Mouse (Mus musculus) MEL-GATA-1-ER (cell line): ENCODE results near the gene Ccdc107.
"Not testable (repeated sequence)": the region's sequence is repeated elsewhere in the genome, so short reads cannot be mapped to it uniquely, and the experiment has no call there.

Experiments used
- DNase-seq: peaks from one replicate; pipeline ENCODE4 v3.0.0-alpha.2; 2012; ENCODE audit warnings: low read depth; ENCODE audit errors: extremely low read depth

Ccdc107 gene

GRCm38 (mm10) chr4:43483535-43484091 lies 9.1 kb upstream of the Ccdc107 start, which contains the start of gene Sit1:
TSS of gene Sit1 (minus strand) at chr4:43483734.
- no peak for DNase-seq

DNA sequence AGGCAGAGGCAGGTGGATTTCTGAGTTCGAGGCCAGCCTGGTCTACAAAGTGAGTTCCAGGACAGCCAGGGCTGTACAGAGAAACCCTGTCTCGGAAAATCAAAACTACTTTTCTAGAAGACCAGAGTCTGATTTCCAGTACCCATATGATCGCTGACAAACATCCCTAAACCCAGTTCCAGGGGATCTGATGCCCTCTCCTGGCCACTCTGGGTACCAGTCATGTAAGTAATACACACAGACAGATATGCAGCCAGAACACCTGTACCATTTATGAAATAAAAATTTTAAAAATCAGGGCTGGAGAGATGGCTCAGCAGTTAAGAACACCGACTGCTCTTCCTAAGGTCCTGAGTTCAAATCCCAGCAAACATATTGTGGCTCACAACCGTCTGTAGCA lies 7.0 kb upstream of the Ccdc107 start:
- DNase-seq = not testable (repeated sequence)

DNA sequence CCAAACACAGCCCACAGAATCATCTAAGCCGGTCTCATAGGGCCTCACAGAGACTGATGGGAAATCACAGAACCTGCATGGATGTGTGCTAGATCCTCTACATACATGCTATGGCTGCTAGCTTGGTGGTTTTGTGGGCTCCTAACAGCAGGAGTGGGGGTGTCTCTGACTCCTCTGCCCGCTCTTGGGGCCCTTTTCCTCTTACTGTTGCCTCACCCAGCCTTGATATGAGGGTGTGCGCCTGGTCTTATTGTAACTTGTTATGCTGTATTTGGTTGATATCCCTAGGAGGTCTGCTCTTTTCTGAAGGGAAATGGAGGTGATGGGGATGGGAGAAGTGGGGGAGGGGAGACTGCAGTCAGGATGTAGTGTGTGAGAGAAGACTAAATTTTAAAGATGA lies 3.1 kb upstream of the Ccdc107 start:
- DNase-seq = no peak

GRCm38 (mm10) chr4:43490801-43491200 lies 1.9 kb upstream of the Ccdc107 start:
- DNase-seq = no peak

DNA sequence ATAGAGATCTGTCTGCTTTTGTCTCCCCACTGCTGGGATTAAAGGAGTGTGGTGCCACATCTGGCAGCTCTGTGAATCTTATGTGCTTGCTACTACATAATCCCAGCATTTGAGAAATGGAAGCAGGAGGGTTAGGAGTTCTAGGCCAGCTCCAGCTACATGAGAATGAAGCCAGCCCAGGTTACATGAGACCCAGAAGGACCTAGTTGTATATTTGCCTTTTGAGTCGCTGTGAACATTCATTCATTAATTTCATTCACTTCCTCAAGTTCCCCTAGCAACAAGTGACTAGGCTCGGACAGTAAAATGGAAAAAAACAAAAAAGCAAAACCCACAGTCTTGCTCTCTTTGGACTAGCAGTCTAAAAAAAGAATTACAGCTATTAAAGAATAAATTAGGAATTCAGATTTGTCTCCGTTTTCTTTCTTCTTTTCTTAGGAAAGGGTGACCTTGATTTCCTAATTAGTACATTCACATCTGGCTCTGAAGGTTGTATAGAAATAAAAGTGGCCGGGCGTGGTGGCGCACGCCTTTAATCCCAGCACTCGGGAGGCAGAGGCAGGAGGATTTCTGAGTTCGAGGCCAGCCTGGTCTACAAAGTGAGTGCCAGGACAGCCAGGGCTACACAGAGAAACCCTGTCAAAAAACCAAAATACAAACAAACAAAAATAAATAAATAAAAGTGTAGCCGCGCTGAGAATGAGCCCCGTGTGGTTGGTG lies 439 bp upstream of the Ccdc107 start:
- DNase-seq = no peak

- peak; percentile 67 for DNase-seq
Observed at GRCm38 (mm10) chr4:43493186-43493845, 616 bp downstream of the Ccdc107 start.

DNA sequence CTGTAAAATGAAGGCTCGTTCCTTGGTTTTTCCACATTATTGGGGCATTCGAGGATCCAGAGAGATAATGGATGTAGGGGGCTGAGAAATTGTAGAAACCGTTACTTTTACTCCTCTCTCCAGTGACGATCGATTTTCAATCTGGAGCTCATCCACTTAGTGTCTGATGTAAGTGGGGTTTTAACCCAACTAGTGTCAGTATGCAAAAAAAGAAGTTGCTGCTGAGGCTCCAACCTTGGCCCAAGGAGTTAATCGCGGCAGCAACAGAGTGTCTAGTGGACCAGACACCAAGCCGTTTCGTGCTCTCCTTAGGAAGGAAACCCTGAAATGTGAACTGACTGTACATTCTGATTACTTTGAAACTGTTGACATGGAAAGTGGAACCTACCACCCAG lies 1.1 kb downstream of the Ccdc107 start:
- no peak for DNase-seq

GRCm38 (mm10) chr4:43496587-43496986 lies 3.9 kb downstream of the Ccdc107 start:
- DNase-seq = no peak

DNA sequence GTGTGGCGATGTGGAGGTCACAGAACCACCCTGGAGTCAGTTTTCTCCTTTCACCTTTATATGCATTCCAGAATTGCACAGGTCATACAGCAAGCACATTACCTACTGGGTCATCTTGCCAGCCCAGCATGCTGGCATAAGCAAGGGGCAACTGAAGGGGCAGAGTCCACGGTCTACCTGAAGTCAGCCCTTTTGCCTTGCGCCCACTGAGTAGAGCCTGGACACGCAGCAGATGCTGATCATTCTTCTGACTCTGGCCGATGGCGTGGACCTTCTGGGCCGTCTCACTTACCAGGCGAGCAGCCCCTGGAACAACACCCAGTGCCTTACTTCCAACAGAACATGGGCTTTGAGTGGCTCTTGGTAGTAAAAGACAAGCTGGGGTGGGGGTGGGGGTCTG lies 4.7 kb downstream of the Ccdc107 start:
- DNase-seq = no peak

- no peak for DNase-seq
Observed at GRCm38 (mm10) chr4:43497946-43498345, 5.2 kb downstream of the Ccdc107 start.

DNA sequence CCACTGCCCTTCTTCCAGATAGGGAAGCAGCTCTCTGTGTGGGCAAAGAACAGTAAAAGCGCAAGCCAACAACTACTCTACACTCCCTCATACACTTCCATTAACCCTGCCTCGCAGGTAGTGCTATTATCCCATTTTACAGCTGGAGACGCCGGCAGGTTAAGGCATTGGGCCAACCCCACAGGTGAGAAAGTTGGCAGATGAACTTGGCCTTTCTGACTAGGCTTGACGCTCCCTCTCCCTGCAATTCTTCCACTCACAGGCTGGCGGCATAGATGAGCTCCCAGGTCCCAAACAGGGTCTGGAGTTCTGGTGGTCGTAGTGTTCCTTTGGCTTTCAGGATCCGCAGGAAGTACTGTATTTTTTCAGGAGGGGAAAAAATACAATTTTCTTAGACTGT lies 6.3 kb downstream of the Ccdc107 start:
- no peak for DNase-seq

GRCm38 (mm10) chr4:43499407-43500333 lies 7.0 kb downstream of the Ccdc107 start, which contains the start of gene Arhgef39:
TSS of gene Arhgef39 (minus strand) at chr4:43499695.
- no peak for DNase-seq

- no peak for DNase-seq
Observed at GRCm38 (mm10) chr4:43503041-43503440, 10.3 kb downstream of the Ccdc107 start.

DNA sequence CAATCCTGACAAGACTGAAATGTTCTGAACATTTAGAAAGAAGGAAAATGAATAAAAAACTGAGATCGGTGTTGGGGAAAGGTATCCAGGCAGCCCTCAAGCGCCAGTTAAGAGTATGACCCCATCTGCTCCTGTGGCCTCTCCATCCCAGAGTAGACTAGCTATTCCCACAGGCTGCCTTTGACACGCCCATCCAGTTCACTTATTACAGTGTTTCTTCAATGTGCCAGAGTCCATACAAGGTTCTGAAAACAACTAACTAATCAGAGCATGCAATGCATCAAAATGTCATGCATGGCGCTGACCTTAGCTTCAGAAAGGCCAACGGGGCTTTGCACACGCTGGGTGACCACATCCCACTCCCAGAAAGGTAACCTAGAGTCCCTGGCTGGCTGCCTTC lies 10.8 kb downstream of the Ccdc107 start:
- DNase-seq = no peak

DNA sequence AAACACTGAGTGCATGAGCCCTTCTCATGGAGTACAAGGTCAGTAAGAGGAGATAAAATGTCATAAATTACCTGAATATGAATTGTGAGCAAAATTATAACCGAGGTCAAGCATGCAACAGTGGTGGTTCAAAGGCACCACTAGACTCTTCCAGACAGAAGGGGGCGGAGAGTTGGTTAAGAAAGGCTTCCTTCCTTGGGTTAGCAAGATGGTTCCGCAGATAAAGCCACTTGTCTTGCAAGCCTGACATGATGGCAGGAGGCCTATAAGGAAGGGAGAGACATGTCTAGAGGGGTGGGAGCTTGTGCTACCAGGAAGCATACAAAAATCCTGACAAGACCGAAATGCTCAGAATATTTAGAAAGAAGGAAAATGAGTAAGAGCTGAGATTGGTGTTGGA lies 11.6 kb downstream of the Ccdc107 start:
- peak; percentile 64 for DNase-seq

GRCm38 (mm10) chr4:43506074-43506473 lies 13.4 kb downstream of the Ccdc107 start:
- DNase-seq = no peak

DNA sequence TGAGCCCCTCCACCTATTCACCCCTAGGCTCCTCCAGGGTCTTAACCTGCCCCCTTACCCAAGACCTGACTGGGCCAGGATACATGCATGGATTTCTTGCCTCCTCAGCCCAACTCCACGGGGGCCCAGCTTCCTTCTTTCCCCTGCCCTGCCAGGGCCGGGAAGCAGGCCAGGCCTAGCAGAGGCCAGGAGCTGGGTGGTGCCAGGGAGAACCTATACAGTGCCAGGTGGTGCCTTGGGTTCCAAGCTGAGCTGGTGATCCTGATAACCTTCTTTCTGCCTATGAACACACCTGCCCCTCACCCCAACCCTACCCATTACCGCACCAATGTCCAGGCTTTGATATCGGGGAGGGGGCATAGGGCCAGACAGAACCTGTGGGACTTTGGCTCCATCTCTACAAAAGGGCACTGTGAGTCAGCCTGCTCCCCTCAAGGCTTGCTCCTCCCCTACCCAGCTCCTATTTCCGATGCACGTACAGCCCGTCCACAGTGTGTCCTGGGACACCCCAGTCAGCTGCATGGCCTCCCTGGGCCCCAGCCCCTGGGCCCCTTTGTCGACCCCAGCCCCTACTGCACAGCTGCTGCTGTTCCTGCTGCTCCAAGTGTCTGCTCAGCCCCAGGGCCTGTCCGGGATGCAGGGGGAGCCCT lies 14.0 kb downstream of the Ccdc107 start, which contains the start of gene Car9:
Car9 (plus strand) TSS at position 431 of the 650 bp plus-strand sequence.
- DNase-seq = no peak

DNA sequence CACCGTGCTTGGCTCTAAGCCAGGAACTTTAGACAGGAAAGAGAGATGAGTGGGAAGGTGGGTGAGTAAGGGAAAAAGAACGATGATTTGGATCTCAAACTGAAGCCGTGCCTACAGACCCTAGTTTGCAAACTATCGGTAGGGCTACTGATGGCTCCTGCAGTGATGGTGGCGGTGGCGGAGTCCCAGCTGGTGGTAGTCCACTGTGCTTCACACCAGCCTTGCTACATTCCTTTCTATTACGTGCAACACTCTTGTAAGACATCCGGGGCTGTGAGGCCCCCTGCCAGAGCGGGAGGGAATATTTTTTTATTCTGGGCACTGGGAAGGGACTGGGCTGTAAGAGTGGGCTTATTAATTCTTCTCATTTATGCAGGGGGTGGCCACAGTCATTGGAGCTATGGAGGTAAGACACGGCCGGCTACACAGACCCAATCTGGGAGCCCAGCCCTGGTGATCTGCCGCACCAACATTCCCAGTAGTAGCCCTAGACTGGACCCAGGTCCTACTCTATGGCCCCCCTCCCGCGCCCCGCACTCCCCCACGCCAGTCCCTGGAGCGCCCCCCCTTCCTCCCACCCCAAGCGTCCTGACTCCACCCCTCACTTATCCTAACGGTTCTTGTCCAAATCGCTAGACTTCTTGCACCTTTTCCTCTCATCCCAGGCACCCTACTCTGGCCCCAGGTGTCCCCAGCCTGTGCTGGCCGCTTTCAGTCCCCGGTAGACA lies 15.4 kb downstream of the Ccdc107 start:
- DNase-seq = no peak

GRCm38 (mm10) chr4:43508666-43508997 lies 15.9 kb downstream of the Ccdc107 start:
- peak; percentile 66 for DNase-seq

- DNase-seq = no peak
Observed at GRCm38 (mm10) chr4:43509109-43509508, 16.4 kb downstream of the Ccdc107 start.
